Mouse (Mus musculus): ENCODE measurements at regions not wholly inside any gene's neighbourhood (a gene's known extent, or its start where the extent isn't known, plus 50 kb on each side); places are given as distances from the start of the nearest gene placed in this dataset.

DNA sequence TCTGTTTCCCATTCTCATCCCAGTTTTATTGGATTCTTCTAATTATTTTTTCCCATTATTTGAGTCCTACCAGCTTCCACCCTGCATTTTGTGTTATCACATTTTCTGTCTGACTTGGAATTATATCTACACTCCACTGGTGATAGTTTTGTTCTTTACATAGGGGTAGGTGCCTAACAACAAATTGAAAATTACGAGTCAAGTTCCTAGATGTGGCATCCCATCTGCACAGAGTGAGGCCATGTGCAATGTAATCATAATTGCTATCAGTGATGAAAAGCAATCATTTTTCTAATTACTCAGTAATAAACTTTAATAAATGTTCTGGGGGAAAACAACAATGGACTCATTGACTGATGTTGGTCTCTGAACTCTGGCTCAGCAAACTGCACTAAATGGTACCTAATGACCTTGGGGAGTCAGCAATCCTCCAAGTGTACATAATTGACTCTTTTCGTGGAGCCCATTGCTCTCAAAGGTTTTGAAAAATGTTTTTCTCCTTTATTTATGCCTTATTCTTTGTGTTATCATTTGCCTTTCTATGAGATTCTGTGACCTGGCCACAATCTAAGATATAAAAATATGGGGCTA is 250.6 kb upstream of the Rspo3 start:
- Histone ChIP-seq H3K27ac (ENCODE audit: poor library complexity, severe bottlenecking) (no peak overlapping the region), H3K4me3 (no peak overlapping the region), H3K4me2 (no peak overlapping the region), H3K36me3 (no peaks in the 10 kb centered on the region), H3K9me3 (replicated peaks) (no peaks in the 10 kb centered on the region), H3K27me3 (replicated peaks) (no peaks in the 10 kb centered on the region), H3K9ac (no peak overlapping the region), H3K4me1 (replicated peaks) (no peaks in the 10 kb centered on the region)
- ATAC-seq (ENCODE audit: insufficient number of reproducible peaks, low FRiP score), result no peak
- 72% methylated on average over 2 of the region's 2 CpGs for WGBS

DNA sequence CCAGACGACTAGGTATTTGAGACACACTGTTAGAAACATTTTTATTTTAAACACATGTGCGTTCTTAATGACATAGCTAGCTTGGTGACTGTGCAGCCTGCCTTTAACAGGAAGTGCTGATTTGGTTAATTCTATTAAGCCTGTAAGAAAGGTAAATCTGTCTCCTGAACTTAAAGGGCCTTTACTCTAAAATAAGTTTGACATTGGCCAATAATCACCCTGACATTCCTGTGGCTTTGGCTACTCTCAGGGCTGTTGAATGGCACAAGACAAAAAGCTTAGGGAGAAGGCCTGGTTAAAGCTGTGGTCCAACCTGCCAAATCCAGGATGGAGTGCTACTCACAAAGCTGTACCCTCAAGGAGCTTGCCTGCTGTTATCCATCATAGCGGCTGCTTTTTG is 201.0 kb upstream of the Rspo3 start:
- no peak overlapping the region for H3K4me3 ChIP-seq
- no peak overlapping the region for H3K9ac ChIP-seq
- no peak for ATAC-seq (ENCODE audit: insufficient number of reproducible peaks, low FRiP score)
- H3K4me1 ChIP-seq (replicated peaks), result no peaks in the 10 kb centered on the region
- H3K4me2 ChIP-seq, result no peak overlapping the region
- H3K27ac ChIP-seq (ENCODE audit: poor library complexity, severe bottlenecking), result no peak overlapping the region
- no peaks in the 10 kb centered on the region for H3K9me3 ChIP-seq (replicated peaks)
- no peaks in the 10 kb centered on the region for H3K36me3 ChIP-seq
- H3K27me3 ChIP-seq (replicated peaks), result no peaks in the 10 kb centered on the region
- WGBS, result 71% methylated on average over 3 of the region's 3 CpGs

DNA sequence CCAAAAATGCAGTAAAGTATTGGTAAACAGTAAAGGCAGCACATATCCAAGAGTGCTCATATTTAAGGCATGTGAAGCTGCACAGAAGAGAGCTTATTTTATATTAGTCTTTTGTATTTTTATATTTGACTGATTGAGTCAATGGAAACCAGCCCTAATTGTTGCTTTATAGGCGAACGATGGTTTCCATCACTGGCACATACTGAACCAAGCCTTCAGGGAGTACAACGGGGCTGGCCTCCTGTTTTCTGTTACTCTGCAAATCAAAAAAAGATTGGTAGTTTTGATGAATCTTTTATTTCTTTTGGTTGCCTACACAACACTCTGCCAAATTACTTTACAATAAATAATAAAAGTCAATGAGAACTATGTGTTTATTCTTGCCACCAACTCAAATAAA is 189.7 kb upstream of the Rspo3 start:
- Histone ChIP-seq H3K4me3 (no peak overlapping the region), H3K4me2 (no peak overlapping the region), H3K36me3 (no peaks in the 10 kb centered on the region), H3K27me3 (replicated peaks) (no peaks in the 10 kb centered on the region), H3K4me1 (replicated peaks) (no peaks in the 10 kb centered on the region), H3K27ac (ENCODE audit: poor library complexity, severe bottlenecking) (no peak overlapping the region), H3K9me3 (replicated peaks) (no peaks in the 10 kb centered on the region), H3K9ac (no peak overlapping the region)
- 82% methylated on average over 3 of the region's 3 CpGs for WGBS
- ATAC-seq (ENCODE audit: insufficient number of reproducible peaks, low FRiP score), result no peak

- H3K4me1 ChIP-seq (replicated peaks), result no peaks in the 10 kb centered on the region; the same call in 1 of the 2 replicates
- H3K36me3 ChIP-seq, result no peaks in the 10 kb centered on the region
- WGBS, result 23% methylated on average over 1 of the region's 1 CpGs
- no peak overlapping the region for H3K4me2 ChIP-seq
- no peak overlapping the region for H3K4me3 ChIP-seq
- ATAC-seq (ENCODE audit: insufficient number of reproducible peaks, low FRiP score), result no peak
- H3K27ac ChIP-seq (ENCODE audit: poor library complexity, severe bottlenecking), result no peak overlapping the region
- H3K9me3 ChIP-seq (replicated peaks), result no peaks in the 10 kb centered on the region
- no peak overlapping the region for H3K9ac ChIP-seq
- H3K27me3 ChIP-seq (replicated peaks), result no peaks in the 10 kb centered on the region
These were observed 175.3 kb upstream of the Rspo3 start for GRCm38 (mm10) chr10:29710967-29711366.

- Histone ChIP-seq H3K4me3 (no peak overlapping the region), H3K36me3 (no peaks in the 10 kb centered on the region), H3K9me3 (replicated peaks) (no peaks in the 10 kb centered on the region), H3K27me3 (replicated peaks) (no peaks in the 10 kb centered on the region), H3K4me1 (replicated peaks) (no peaks in the 10 kb centered on the region; the same call in 1 of the 2 replicates), H3K4me2 (no peak overlapping the region), H3K9ac (no peak overlapping the region), H3K27ac (ENCODE audit: poor library complexity, severe bottlenecking) (no peak overlapping the region)
- ATAC-seq (ENCODE audit: insufficient number of reproducible peaks, low FRiP score), result no peak
- WGBS, result 11% methylated on average over 2 of the region's 2 CpGs
These were observed 173.0 kb upstream of the Rspo3 start for GRCm38 (mm10) chr10:29708653-29709052.

- Histone ChIP-seq H3K36me3 (no peaks in the 10 kb centered on the region), H3K9ac (no peak overlapping the region), H3K4me3 (no peak overlapping the region), H3K27ac (ENCODE audit: poor library complexity, severe bottlenecking) (no peak overlapping the region), H3K27me3 (replicated peaks) (no peaks in the 10 kb centered on the region), H3K4me1 (replicated peaks) (peaks cover 7% of the 10 kb centered on the region), H3K4me2 (0 out of 2 replicates have a peak overlapping the region, but pooled peaks have one; percentile 13), H3K9me3 (replicated peaks) (no peaks in the 10 kb centered on the region)
- 32% methylated on average over 15 of the region's 15 CpGs for WGBS
- peak; percentile 82 for ATAC-seq (ENCODE audit: insufficient number of reproducible peaks, low FRiP score)
These were observed 157.6 kb upstream of the Rspo3 start for GRCm38 (mm10) chr10:29693009-29693935.

GRCm38 (mm10) chr10:29689529-29689928 is 153.9 kb upstream of the Rspo3 start:
- Histone ChIP-seq H3K36me3 (no peaks in the 10 kb centered on the region), H3K9ac (no peak overlapping the region), H3K27me3 (replicated peaks) (no peaks in the 10 kb centered on the region), H3K4me1 (replicated peaks) (peaks cover 7% of the 10 kb centered on the region), H3K9me3 (replicated peaks) (no peaks in the 10 kb centered on the region), H3K4me2 (no peak overlapping the region), H3K27ac (ENCODE audit: poor library complexity, severe bottlenecking) (no peak overlapping the region), H3K4me3 (no peak overlapping the region)
- WGBS, result 61% methylated on average over 3 of the region's 3 CpGs
- ATAC-seq (ENCODE audit: insufficient number of reproducible peaks, low FRiP score), result no peak

GRCm38 (mm10) chr10:29686982-29687381 is 151.3 kb upstream of the Rspo3 start:
- no peak overlapping the region for H3K27ac ChIP-seq (ENCODE audit: poor library complexity, severe bottlenecking)
- H3K36me3 ChIP-seq, result no peaks in the 10 kb centered on the region
- H3K9ac ChIP-seq, result no peak overlapping the region
- no peaks in the 10 kb centered on the region for H3K4me1 ChIP-seq (replicated peaks)
- no peak overlapping the region for H3K4me3 ChIP-seq
- no peak overlapping the region for H3K4me2 ChIP-seq
- 77% methylated on average over 5 of the region's 5 CpGs for WGBS
- H3K9me3 ChIP-seq (replicated peaks), result no peaks in the 10 kb centered on the region
- no peak for ATAC-seq (ENCODE audit: insufficient number of reproducible peaks, low FRiP score)
- H3K27me3 ChIP-seq (replicated peaks), result no peaks in the 10 kb centered on the region

DNA sequence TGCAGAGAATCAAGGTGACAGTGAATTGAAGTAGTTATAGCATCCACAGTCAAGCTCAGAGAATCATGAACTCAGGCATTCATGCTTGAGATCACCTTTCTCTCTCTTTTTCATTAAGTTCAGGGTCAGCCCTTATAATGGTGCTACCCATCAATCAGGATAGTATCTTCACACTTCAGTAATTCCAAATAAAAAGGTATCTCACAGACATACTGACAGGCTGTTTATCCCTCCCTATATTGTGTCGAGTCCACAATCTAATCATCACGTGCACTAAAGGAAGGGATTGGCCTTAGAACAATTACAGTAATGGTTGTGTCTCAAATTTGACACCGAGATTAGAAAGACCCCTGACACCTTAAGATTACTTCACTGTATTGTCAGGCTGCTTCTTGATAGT is 138.7 kb upstream of the Rspo3 start:
- H3K4me2 ChIP-seq, result no peak overlapping the region
- 40% methylated on average over 3 of the region's 3 CpGs for WGBS
- no peak for ATAC-seq (ENCODE audit: insufficient number of reproducible peaks, low FRiP score)
- H3K27me3 ChIP-seq (replicated peaks), result no peaks in the 10 kb centered on the region
- no peaks in the 10 kb centered on the region for H3K9me3 ChIP-seq (replicated peaks)
- no peak overlapping the region for H3K4me3 ChIP-seq
- no peaks in the 10 kb centered on the region for H3K4me1 ChIP-seq (replicated peaks)
- no peak overlapping the region for H3K27ac ChIP-seq (ENCODE audit: poor library complexity, severe bottlenecking)
- H3K36me3 ChIP-seq, result no peaks in the 10 kb centered on the region
- H3K9ac ChIP-seq, result no peak overlapping the region

- no peak overlapping the region for H3K27ac ChIP-seq (ENCODE audit: poor library complexity, severe bottlenecking)
- no peaks in the 10 kb centered on the region for H3K27me3 ChIP-seq (replicated peaks)
- no peak overlapping the region for H3K4me2 ChIP-seq
- no peak overlapping the region for H3K9ac ChIP-seq
- H3K9me3 ChIP-seq (replicated peaks), result no peaks in the 10 kb centered on the region
- WGBS, result 81% methylated on average over 1 of the region's 1 CpGs
- H3K4me1 ChIP-seq (replicated peaks), result no peaks in the 10 kb centered on the region
- ATAC-seq (ENCODE audit: insufficient number of reproducible peaks, low FRiP score), result no peak
- no peaks in the 10 kb centered on the region for H3K36me3 ChIP-seq
- H3K4me3 ChIP-seq, result no peak overlapping the region
These were observed 126.1 kb upstream of the Rspo3 start for GRCm38 (mm10) chr10:29661752-29662151.

DNA sequence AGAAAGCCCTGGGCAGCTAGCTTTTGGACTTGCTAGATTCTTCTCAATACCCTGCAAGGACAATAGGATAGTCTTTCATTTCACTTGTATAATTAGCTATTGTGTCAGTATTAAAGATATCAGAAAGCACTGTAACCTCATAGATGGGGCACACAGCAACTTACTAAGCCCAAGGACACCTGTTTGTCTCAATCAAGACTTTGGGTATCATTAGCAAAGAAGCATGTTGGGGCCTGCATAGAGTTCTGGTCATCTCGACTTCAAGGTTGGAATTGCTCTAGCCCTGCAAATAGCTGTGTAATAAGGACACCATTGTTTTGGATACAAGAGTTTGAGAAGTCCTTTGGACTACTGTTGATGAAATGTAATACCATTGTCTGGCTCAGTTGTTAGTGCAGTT is 104.6 kb upstream of the Rspo3 start:
- no peak for ATAC-seq (ENCODE audit: insufficient number of reproducible peaks, low FRiP score)
- no peak overlapping the region for H3K27ac ChIP-seq (ENCODE audit: poor library complexity, severe bottlenecking)
- H3K4me1 ChIP-seq (replicated peaks), result no peaks in the 10 kb centered on the region
- no peak overlapping the region for H3K9ac ChIP-seq
- no peak overlapping the region for H3K4me3 ChIP-seq
- H3K27me3 ChIP-seq (replicated peaks), result no peaks in the 10 kb centered on the region
- H3K4me2 ChIP-seq, result no peak overlapping the region
- no peaks in the 10 kb centered on the region for H3K36me3 ChIP-seq
- 59% methylated on average over 1 of the region's 1 CpGs for WGBS
- no peaks in the 10 kb centered on the region for H3K9me3 ChIP-seq (replicated peaks)
